Mouse (Mus musculus) kidney, embryonic 16.5 days (tissue): ENCODE measurements around the gene Col8a1. TPM values are rescaled to one million over a fixed set of nuclear protein-coding genes. Genes with fewer than 3 reads are reported as not detected.

Source experiments
- ATAC-seq: fragments of 200-750 bp; cut with Nextera tagmentation; 2 replicates; pipeline ENCODE4 v1.8.0; 2017; ENCODE audit warnings: moderate TSS enrichment; ENCODE audit not compliant: low FRiP score, low TSS enrichment
- H3K27ac ChIP-seq: fragments of 300-500 bp; sonication (generic); 2 replicates; pipeline ENCODE4 v1.5.1; 2014; ENCODE audit warnings: low read length
- H3K27me3 ChIP-seq: fragments of 300-500 bp; sonication (generic); 2 replicates; pipeline ENCODE4 v1.6.1; 2014; ENCODE audit warnings: low read length, control low read depth, mixed read lengths; ENCODE audit not compliant: insufficient read depth
- H3K36me3 ChIP-seq: fragments of 300-500 bp; sonication (generic); 2 replicates; pipeline ENCODE4 v1.6.1; 2014; ENCODE audit warnings: low read length, control low read depth, mixed read lengths; ENCODE audit not compliant: insufficient read depth
- H3K4me1 ChIP-seq: fragments of 300-500 bp; sonication (generic); 2 replicates; pipeline ENCODE4 v1.6.1; 2014; ENCODE audit warnings: low read length, control low read depth, mixed read lengths; ENCODE audit not compliant: insufficient read depth
- H3K4me2 ChIP-seq: fragments of 300-500 bp; sonication (generic); replicated peaks from 2 replicates; pipeline ENCODE4 v1.6.1; 2014; ENCODE audit warnings: low read depth, low read length
- H3K4me3 ChIP-seq: fragments of 300-500 bp; sonication (generic); 2 replicates; pipeline ENCODE4 v1.5.1; 2014; ENCODE audit warnings: mild to moderate bottlenecking, low read length
- H3K9ac ChIP-seq: fragments of 300-500 bp; sonication (generic); replicated peaks from 2 replicates; pipeline ENCODE4 v1.6.1; 2014; ENCODE audit warnings: low read length
- H3K9me3 ChIP-seq: fragments of 300-500 bp; sonication (generic); 2 replicates; pipeline ENCODE4 v1.6.1; 2016; ENCODE audit warnings: low read length, control low read depth
- WGBS: fragments of 180-500 bp; shearing (Covaris S2); extraction: QIAGEN DNeasy Blood & Tissue Kit; methylation state at CpG from one replicate; pipeline ENCODE4 v1.1.7; 2014; 5-methylcytosine and 5-hydroxymethylcytosine counted together
- polyA plus RNA-seq: library from polyadenylated mRNA; unstranded; fragments of >200 nt; fragmentation: Nextera tagmentation; extraction: Ambion mirVana; gene quantifications from 2 replicates; pipeline ENCODE4 v1.2.1, GENCODE M21; 2015

Col8a1 gene
- 2.1 and 2.2 TPM in 2 replicates for polyA plus RNA-seq

DNA sequence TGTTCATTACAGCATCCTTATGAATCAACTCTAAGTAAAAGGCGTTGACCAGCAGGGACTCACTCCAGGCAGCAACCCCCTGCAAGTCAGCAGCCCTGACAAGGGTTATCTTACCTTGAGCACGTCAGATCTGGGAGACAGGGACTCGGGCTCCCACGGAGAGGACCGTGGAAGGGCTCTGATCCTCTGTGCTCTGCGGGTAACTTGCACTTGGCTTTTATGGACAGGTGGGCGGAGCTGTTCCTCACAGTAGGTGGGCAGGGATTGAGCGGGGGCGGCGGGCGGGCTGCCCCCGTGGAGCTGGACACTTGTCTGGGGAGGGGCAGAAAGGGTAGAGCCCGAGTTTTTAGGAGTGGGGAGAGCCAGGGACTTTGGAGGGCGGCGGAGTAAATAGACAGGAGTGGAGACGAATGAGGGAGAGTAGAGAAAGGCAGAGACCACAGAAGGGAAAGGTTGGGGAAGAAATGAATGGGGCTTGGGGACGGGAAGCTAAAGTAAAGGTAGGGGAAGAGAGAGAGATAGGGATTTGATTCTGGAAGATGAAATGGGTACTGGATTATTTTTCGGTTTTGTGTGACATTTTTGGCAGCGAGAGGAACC lies at the start of gene Col8a1:
Gene Col8a1 (minus strand): TSS at position 212 of the 600 bp plus-strand sequence.
- ATAC-seq = peak; percentile 51
- no peak within 1 kb of the TSS for H3K27ac ChIP-seq
- H3K27me3 ChIP-seq = peaks cover 7% of the 10 kb centered on the region; the same call in 1 of the 2 replicates
- peaks cover 14% of the 10 kb centered on the region for H3K4me1 ChIP-seq
- peak within 1 kb of the TSS; percentile 48 for H3K4me3 ChIP-seq
- no peaks in the 10 kb centered on the region for H3K9me3 ChIP-seq
- peak within 1 kb of the TSS; percentile 68 for H3K4me2 ChIP-seq
- WGBS = 2% methylated on average over 19 of the region's 19 CpGs
- H3K36me3 ChIP-seq = no peaks in the 10 kb centered on the region
- H3K9ac ChIP-seq = peak within 1 kb of the TSS; percentile 46; the same call in 1 of the 2 replicates

DNA sequence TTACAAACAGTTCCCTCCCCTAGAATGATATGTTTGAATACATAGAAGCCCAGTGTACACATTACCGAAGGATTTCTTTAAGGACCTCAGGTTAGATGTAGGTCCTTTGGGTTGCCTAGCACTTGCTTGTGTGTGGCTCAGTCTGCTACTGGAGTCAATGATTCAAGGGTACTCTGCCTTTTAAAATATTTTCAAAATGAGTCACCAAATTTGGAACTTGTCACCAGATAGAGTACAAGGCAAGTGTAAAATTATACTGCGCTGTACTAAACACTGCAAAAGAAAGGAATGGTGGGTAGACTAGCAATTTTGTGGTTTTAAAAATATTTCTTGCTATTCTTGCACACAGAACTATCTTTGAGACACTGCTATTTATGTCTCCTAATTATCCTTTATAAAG lies 47.3 kb upstream of the Col8a1 start:
- Histone ChIP-seq H3K27ac (no peak overlapping the region), H3K4me2 (no peak overlapping the region), H3K9ac (no peak overlapping the region), H3K4me3 (no peak overlapping the region), H3K27me3 (no peaks in the 10 kb centered on the region), H3K9me3 (no peaks in the 10 kb centered on the region), H3K4me1 (no peaks in the 10 kb centered on the region), H3K36me3 (no peaks in the 10 kb centered on the region)
- ATAC-seq = no peak
- 93% methylated on average over 2 of the region's 2 CpGs for WGBS

GRCm38 (mm10) chr16:57796321-57796720 lies 41.8 kb upstream of the Col8a1 start:
- WGBS = 65% methylated on average over 6 of the region's 6 CpGs
- Histone ChIP-seq H3K27me3 (no peaks in the 10 kb centered on the region), H3K4me1 (no peaks in the 10 kb centered on the region), H3K4me2 (no peak overlapping the region), H3K9ac (no peak overlapping the region), H3K27ac (no peak overlapping the region), H3K4me3 (no peak overlapping the region), H3K36me3 (no peaks in the 10 kb centered on the region), H3K9me3 (no peaks in the 10 kb centered on the region)
- ATAC-seq = no peak

GRCm38 (mm10) chr16:57779011-57779410 lies 24.5 kb upstream of the Col8a1 start:
- Histone ChIP-seq H3K4me1 (no peaks in the 10 kb centered on the region), H3K9me3 (no peaks in the 10 kb centered on the region), H3K27me3 (no peaks in the 10 kb centered on the region), H3K9ac (no peak overlapping the region), H3K4me2 (no peak overlapping the region), H3K36me3 (no peaks in the 10 kb centered on the region), H3K27ac (no peak overlapping the region), H3K4me3 (no peak overlapping the region)
- no peak for ATAC-seq

GRCm38 (mm10) chr16:57765615-57766014 lies 11.1 kb upstream of the Col8a1 start:
- H3K4me2 ChIP-seq = no peak overlapping the region
- no peaks in the 10 kb centered on the region for H3K36me3 ChIP-seq
- no peak overlapping the region for H3K9ac ChIP-seq
- no peaks in the 10 kb centered on the region for H3K27me3 ChIP-seq
- H3K4me3 ChIP-seq = no peak overlapping the region
- H3K27ac ChIP-seq = no peak overlapping the region
- no peak for ATAC-seq
- no peaks in the 10 kb centered on the region for H3K4me1 ChIP-seq
- no peaks in the 10 kb centered on the region for H3K9me3 ChIP-seq
- WGBS = 77% methylated on average over 3 of the region's 3 CpGs

GRCm38 (mm10) chr16:57759862-57760261 lies 5.3 kb upstream of the Col8a1 start:
- no peak overlapping the region for H3K27ac ChIP-seq
- H3K4me2 ChIP-seq = no peak overlapping the region
- 42% methylated on average over 2 of the region's 2 CpGs for WGBS
- ATAC-seq = no peak
- no peaks in the 10 kb centered on the region for H3K36me3 ChIP-seq
- peaks cover 3% of the 10 kb centered on the region; the same call in 1 of the 2 replicates for H3K4me1 ChIP-seq
- no peaks in the 10 kb centered on the region for H3K9me3 ChIP-seq
- H3K27me3 ChIP-seq = peaks cover 3% of the 10 kb centered on the region; the same call in 1 of the 2 replicates
- no peak overlapping the region for H3K4me3 ChIP-seq
- H3K9ac ChIP-seq = no peak overlapping the region

DNA sequence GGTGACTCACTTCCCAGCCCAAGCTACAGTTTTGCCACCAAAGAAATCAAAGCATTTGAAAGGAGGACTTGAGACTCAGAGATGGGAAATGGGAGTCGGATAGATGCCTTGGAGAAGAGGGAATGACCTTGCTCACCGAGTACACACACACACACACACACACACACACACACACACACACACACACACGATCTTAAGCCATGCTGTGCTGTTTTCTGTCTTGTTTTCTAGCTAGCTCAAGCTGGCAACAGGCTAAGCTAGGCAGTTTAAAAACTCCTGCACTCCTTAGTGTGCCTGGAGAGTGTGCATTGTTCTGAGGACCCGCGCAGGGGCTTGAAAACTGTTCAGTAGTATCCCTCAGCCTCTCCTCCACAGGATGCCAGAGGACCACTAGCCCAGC lies 1.2 kb upstream of the Col8a1 start:
- 51% methylated on average over 5 of the region's 5 CpGs for WGBS
- H3K9ac ChIP-seq = no peak overlapping the region
- no peak for ATAC-seq
- no peak overlapping the region for H3K4me3 ChIP-seq
- H3K4me1 ChIP-seq = peaks cover 14% of the 10 kb centered on the region
- H3K27me3 ChIP-seq = peaks cover 7% of the 10 kb centered on the region; the same call in 1 of the 2 replicates
- H3K4me2 ChIP-seq = peak overlapping the region; percentile 68
- no peaks in the 10 kb centered on the region for H3K9me3 ChIP-seq
- no peaks in the 10 kb centered on the region for H3K36me3 ChIP-seq
- no peak overlapping the region for H3K27ac ChIP-seq

DNA sequence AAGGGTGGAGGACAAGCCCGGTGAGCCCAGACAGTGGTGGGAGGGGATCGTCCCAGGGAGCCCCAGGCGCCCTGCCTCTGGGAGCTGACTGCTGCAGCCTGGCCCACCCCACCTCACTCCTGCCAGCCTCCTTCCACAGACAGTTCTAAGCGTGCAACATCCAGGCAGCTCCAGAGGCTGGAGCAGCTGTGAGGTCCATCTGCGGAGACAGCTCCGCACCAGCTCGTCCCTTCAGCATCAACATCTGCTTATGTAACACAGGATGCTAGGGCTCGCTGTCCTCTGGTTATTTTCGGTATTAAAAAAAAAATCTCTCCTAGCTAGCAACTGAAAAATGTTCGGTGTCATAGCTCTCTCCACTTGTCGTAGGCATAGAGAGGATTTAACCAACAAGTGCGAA lies 704 bp upstream of the Col8a1 start:
- H3K9ac ChIP-seq = peak overlapping the region; percentile 46; the same call in 1 of the 2 replicates
- 19% methylated on average over 12 of the region's 12 CpGs for WGBS
- peak overlapping the region; percentile 48 for H3K4me3 ChIP-seq
- no peaks in the 10 kb centered on the region for H3K9me3 ChIP-seq
- H3K4me1 ChIP-seq = peaks cover 14% of the 10 kb centered on the region
- H3K27me3 ChIP-seq = peaks cover 7% of the 10 kb centered on the region; the same call in 1 of the 2 replicates
- H3K4me2 ChIP-seq = peak overlapping the region; percentile 68
- no peaks in the 10 kb centered on the region for H3K36me3 ChIP-seq
- ATAC-seq = peak; percentile 84
- H3K27ac ChIP-seq = no peak overlapping the region

GRCm38 (mm10) chr16:57753539-57754280 lies 827 bp downstream of the Col8a1 start:
- Histone ChIP-seq H3K36me3 (no peaks in the 10 kb centered on the region), H3K27me3 (peaks cover 7% of the 10 kb centered on the region; the same call in 1 of the 2 replicates), H3K4me3 (no peak overlapping the region), H3K4me2 (no peak overlapping the region), H3K9me3 (no peaks in the 10 kb centered on the region), H3K4me1 (peaks cover 14% of the 10 kb centered on the region), H3K27ac (no peak overlapping the region), H3K9ac (no peak overlapping the region)
- 52% methylated on average over 10 of the region's 10 CpGs for WGBS
- no peak for ATAC-seq

- H3K4me2 ChIP-seq = no peak overlapping the region
- H3K4me1 ChIP-seq = peaks cover 14% of the 10 kb centered on the region
- 67% methylated on average over 2 of the region's 2 CpGs for WGBS
- no peak overlapping the region for H3K27ac ChIP-seq
- H3K9me3 ChIP-seq = no peaks in the 10 kb centered on the region
- peaks cover 5% of the 10 kb centered on the region; the same call in 1 of the 2 replicates for H3K27me3 ChIP-seq
- no peak for ATAC-seq
- H3K9ac ChIP-seq = no peak overlapping the region
- no peaks in the 10 kb centered on the region for H3K36me3 ChIP-seq
- H3K4me3 ChIP-seq = no peak overlapping the region
Observed at GRCm38 (mm10) chr16:57750549-57750948, 4.0 kb downstream of the Col8a1 start.
